Mouse (Mus musculus) brain, adult 2 months (tissue): ENCODE data around the gene Ppp1r9b.
"Not testable (repeated sequence)": the region's sequence is repeated elsewhere in the genome, so short reads cannot be mapped to it uniquely, and the experiment has no call there.

Source experiments
- DNase-seq: peaks from one replicate; pipeline ENCODE4 v3.0.0; 2011; ENCODE audit warnings: low read depth, low spot score

Ppp1r9b gene

DNA sequence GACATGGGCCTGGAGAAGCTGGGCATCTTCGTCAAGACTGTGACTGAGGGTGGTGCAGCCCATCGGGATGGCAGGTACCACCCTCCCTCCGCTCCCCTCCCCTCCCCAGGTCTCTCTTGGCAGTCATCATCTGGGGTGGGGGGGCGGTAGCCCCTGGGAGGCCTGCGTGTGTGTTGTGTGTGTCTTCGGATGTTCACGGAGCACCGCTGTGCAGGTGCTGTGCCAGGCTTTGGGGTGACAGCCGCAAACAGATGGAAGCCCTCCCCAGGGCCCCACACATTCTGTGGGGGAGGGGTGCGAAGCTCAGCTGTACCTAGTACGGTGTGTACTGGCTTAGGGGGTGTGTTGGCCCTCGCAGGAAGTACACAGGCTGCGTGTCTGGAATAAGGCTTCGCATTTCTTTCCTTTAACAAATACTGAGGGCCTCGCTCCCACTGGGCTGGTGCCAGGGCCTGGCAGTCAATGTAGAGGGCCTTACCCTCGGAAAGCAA lies 7.3 kb downstream of the Ppp1r9b start:
- DNase-seq, result peak; percentile 65

DNA sequence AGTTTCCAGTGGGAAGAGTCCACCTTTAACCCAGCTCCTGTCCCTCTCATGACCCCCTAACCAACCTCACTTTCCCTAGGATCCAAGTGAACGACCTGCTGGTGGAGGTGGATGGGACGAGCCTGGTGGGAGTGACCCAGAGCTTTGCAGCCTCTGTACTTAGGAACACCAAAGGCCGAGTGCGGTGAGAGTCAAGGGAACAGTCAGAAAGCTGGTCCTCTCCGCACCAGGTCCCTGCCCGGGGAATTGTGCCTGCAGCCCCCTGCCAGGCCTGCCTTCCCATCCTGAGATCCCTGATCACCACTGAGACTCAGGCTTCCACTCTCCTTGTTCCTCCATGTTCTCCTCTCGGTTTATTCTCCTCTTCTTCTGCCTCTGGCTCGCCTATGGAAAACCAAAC lies 9.3 kb downstream of the Ppp1r9b start:
- no peak for DNase-seq

DNA sequence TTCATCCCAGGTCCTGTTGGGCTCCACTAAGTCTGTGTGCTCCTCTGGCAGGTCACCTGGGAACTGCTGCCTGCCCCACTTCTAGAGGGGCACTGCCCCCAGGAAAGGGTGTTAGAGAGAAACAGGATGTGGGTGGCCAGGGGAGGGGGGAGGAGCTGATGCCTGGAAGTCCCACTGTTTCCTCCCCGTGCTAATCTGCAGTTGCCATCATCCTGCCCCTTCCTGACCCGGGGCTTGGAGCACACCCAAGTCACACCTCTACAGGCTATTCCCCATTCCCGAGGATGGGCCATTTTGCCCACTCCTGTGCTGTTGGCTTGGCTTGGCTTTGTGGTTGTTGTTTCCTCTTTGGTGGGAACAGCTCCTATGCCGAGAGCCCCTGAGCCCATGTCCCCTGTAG lies 9.7 kb downstream of the Ppp1r9b start:
- DNase-seq, result no peak

DNA sequence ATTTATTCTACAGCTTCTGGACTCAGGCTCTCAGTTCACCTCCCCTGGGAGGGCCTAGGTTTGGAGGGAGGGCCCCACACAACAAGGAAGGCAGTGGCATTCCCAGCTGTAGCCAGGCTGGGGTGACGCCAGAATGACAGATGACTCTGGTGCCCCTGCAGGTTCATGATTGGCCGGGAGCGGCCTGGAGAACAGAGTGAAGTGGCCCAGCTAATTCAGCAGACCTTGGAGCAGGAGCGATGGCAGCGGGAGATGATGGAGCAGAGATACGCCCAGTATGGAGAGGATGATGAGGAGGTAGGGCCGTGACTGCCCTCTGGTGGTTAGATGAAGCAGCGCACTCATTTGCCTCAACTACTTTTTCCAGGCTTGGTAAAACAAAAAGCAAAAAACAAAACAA lies 10.2 kb downstream of the Ppp1r9b start:
- DNase-seq, result peak; percentile 97

DNA sequence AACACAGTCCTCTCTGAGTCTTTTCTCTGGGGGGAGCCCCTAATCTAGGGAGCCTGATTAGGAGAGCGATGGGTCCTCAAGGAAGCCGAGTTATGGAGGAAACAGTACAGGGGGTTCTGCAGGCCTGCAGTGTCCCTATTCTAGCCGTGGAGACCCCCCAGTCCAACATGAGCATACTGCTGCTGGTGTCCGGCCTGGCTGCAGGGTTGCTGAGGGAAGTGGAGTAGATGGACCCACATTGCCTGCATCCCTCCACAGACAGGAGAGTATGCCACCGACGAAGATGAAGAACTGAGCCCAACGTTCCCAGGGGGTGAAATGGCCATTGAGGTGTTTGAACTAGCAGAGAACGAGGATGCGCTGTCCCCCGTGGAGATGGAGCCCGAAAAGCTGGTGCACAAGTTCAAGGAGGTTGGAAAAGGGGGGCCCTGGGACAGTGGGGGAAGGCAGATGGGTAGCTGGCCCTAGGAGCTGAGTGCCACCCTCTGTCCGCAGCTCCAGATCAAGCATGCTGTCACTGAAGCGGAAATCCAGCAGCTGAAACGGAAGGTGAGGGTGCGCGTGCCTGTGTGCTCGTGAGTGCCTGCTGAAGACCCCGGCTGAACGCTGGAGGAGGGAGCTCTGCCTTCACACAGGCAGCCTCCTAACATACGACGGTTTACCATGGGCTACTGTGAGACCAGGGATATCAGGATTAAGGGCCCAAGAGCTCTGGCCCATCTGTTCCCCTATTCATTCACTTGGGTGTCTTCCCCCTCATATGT lies 10.9 kb downstream of the Ppp1r9b start:
- DNase-seq, result no peak

DNA sequence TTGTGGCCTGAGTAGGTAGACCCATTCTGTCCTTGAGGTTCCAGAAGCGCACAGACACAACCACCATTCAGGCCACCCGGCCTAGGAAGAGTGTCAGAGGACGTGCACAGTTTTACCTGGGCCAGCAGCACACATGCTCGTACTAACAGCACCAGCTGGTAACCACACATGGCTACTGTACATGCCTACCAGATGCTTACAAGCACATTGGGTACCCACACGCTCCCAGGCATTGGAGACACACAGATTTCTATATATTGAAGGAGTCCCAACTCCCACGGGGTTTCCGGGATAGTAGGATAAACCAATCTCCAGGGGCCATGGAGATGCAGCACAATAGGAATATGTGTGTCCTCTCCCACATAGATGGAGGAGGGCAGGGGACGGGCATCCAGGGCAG lies 11.9 kb downstream of the Ppp1r9b start:
- peak; percentile 69 for DNase-seq

DNA sequence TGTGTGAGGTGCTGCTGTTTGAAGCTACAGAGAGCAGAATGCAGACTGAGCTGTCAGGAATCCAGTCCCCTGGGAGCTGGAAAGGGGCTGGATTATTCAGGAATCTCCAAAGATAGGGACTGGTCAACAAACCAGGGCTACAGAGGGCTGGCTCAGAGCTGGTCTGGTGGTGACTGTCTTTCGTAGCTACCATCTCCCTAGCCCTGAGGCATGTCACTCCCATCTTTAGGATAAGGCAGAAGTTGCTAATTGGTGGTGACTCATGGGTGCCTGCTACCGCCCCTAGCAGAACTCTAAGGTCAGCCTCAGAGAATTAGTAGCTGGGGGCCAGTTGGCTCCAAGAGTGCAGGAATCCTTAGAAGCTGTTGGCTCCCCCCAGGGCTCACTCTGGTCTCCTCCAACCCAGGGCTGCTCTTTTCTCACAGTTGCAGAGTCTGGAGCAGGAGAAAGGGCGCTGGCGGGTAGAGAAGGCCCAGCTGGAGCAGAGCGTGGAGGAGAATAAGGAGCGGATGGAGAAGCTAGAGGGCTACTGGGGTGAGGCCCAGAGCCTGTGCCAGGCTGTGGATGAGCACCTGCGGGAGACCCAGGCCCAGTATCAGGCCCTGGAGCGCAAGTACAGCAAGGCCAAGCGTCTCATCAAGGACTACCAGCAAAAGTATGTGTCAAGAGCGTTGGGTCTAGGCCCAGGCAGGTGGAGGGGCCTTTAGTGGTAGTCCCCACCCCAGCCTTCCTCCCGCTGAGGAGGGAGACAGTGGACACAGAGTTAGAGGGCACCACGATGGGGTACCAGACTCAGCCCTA lies 13.5 kb downstream of the Ppp1r9b start:
- DNase-seq, result no peak

DNA sequence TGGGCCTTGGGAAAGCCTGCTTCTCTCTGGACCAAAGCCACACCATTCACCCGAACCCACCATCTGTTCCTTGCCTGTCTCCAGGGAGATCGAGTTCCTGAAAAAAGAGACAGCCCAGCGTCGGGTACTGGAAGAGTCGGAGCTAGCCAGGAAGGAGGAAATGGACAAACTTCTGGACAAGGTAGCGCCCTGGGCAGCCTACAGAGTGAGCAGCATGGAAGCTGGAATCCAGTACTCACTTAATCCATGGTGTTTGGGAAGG lies 14.0 kb downstream of the Ppp1r9b start:
- peak; percentile 66 for DNase-seq

DNA sequence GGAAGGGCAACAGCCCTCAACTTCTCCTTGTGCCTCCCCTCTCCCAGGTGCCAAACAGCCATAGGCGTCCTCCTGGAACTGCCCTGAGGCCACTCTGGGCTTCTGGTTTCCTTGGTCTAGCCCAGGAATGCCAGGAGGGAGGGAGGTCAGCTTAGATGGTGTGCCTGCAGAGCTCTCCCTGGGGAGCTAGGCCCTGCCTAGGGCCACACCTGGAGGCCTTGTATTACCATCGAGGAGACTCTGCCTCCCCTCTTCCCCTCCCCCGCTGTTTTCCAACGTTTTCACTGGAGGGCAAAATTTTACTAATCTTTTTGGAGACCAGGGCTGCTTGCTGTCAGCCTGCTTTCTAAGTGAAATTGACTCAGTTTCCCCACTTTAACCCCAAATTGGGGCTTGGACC lies 15.2 kb downstream of the Ppp1r9b start:
- no peak for DNase-seq

DNA sequence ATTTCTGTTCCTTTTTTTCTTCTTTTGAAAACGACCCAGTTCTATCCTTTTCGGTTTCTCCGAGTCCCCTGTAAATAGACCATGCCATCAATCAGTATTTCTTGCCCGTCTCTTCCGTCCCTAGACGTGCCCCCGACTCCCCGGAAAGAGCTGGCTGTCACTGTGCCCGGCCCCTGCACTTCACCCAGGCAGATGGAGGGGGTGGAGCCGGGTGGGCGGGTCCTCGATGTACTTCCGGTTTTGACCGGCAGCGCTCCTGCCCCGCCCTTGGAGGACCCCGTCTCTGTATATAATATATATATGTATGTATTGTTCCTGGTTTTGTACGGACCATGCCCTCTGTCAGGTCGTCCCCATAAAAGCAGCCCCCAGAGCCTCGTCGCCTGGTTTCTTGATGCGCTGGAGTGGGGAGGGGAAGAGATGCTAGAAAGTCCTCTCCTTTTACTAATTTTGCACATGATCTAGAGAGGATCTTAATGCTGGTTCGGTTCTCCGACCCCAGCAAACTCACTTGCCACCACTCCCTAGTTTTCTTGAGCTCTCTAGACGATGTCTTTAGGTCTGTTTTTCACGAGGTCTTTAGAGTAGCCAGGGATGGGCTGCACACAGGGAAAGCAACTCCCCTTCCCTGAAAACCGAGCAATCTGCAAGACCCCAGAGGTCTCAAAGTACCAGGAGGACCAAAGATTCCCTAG lies 15.8 kb downstream of the Ppp1r9b start:
- peak; percentile 83 for DNase-seq

DNA sequence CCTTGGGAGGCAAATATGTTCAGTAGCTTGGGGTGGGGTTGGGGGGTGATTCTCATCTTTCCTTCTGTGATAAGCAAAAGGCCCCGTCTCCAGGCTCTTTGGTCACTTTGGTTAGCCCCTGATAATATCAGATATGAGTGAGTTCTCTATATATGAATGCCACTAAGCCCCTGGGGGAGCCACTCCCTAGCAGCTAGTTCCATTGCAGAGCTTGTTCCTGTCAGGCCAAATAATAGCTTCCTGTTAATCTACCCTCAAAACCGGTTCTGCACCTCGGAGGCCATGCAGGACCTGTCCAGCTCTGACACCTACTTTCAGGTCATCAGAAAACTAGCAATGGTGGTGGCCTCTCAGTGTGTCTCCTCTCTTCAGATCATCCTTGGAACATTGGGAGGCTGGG lies 16.6 kb downstream of the Ppp1r9b start:
- DNase-seq, result no peak

DNA sequence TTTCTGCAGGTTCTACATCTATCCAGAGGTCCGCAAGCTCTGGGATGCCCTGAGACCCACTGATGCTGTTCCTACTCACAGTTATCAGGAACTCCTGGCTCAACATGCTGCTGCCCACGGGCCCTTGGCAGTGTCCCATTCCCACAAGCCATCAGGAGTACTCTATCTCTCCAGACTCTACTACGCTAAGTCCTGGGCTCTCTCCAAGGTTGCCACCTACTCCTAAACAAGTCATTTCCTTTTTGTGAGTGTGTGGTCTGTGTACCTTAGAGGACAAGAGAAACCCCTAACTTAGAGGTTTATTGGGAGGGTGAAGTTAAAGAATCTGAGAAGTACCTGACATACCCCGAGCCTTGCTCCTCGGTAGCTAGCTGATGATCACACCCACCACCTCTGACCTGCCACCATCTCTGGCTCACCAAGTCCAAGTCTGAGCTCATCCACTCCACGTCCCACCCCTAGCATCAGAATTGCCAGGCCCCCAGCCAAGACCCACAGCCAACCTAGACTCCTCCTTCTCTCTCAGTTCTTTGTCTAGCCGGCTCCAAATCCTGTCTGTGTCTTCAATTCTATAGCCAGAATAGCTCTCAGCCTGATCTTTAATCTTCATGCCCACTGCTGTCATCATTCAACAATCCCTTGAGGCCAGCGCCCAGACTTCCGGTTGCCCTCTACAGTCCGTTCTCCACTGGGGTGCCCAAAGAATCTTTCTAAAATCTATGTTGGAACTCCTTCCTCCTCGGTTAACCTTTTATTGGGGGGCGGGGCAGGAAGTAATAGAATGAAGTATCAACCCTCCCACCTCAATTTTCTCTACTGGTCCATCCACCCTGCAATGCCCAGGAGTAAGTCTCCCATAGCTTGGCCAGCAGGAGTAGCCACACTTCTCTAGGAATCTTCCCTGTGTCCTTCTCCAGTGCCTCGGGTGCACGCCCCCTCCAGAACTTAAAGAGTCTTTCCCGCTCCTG lies 18.1 kb downstream of the Ppp1r9b start:
- DNase-seq, result no peak

DNA sequence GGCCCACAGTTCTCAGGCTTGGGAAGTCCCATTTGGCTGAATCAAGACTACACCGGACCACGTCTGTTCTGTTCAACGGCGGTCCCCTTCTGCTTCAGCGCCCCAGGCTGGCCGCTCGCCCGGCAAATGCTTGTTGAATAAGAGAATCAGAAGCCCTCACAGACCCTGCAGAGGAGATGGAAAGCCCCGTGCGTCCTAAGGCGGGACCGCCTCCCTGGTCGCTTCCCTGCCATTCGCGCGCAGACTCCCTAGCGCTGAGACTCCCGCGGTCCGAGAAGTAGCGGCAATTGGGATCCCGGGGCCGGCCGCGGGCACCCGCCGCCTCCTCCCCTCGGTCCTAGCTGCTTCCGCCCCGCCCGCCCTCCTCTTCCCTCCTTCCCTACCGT lies 18.8 kb downstream of the Ppp1r9b start, which contains the start of gene Samd14:
Gene Samd14, plus strand, starts transcription at position 251 of the 386 bp plus-strand sequence.
- DNase-seq, result peak; percentile 82

DNA sequence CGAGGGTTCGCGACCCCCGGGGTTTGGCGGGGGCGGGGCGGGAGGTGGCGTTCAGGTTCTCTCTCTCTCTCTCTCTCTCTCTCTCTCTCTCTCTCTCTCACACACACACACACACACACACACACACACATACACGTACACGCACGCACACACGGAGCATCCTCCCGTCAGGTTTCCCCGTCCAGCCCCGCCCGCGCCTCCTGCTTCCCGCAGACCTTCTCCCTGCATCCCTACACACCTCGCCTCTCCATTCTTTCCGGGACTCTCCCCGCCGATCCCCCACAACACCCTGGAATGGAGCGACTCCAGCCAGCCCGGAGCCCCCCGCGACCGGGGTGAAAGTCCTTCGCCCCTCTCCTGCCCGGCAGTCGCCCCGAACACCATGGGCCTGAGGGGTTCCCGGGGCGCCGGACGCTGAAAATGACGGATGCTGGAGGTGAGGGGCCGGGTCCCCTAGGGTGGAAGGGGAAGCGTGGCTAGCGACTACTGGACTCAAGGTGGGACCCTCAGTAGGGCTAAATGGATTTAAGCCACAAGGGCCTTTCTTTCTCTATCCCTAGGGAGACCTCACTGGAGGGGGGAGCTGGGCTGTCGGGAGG lies 19.4 kb downstream of the Ppp1r9b start:
- DNase-seq, result peak; percentile 86

DNA sequence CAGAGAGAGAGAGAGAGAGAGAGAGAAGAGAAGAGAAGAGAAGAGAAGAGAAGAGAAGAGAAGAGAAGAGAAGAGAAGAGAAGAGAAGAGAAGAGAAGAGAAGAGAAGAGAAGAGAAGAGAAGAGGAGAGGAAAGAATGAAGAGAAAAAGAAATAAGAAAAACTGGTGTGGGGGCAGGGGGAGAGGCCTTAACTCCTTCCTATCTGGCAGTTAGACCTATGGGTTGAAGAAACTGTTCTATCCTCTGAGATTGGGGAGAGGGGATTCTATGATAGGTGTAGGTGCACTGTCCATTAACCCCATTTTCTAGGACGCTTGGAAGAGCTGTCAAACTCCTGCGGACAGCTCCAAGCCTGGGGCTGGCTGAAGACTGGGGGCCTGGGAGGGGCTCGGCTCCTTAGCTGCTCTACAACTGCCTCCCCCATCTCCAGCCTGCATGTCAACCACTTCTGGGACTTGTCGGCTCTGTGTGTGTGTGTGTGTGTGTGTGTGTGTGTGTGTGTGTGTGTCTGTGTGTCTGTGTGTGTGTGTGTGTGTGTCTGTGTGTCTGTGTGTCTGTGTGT lies 20.1 kb downstream of the Ppp1r9b start:
- not testable (repeated sequence) for DNase-seq

DNA sequence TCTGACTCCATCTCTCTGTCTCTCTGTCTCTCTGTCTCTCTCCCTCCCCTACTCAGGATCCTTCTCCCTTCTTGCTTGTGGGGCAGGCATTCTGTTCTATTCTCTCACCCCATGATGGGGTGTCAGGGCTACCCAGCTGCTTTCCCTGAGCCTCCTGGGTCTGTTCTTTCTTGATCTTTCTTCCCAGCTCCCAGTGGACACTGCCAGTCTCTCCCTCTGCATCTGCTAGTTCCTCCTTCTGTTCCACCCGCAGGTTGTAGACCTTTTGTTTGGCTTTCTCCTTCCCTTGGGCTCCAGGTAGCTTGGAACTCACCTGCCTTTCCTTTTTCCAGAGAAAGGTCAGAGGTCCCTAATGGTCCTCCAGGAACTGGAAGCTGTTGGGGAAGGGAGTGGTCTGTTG lies 20.6 kb downstream of the Ppp1r9b start:
- no peak for DNase-seq

DNA sequence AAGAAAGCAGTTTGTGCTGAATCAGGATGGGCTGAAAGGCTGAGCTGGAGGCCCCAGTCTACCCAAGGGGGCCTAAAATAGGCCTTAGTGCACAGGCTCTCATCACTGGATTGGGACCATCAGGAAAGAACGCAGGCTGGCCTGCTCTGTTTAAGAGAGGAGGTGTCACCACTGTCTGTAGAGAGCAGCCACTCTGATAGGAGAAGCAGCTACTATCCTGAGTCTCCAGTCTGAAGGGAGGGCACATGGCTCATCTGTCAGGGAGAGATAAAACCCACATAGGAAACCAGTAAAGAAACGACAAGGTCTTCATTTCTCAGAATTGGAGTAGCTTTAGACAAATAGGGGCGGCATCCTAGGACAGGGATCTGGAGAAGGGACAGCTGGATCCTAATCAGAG lies 21.2 kb downstream of the Ppp1r9b start:
- DNase-seq, result no peak

DNA sequence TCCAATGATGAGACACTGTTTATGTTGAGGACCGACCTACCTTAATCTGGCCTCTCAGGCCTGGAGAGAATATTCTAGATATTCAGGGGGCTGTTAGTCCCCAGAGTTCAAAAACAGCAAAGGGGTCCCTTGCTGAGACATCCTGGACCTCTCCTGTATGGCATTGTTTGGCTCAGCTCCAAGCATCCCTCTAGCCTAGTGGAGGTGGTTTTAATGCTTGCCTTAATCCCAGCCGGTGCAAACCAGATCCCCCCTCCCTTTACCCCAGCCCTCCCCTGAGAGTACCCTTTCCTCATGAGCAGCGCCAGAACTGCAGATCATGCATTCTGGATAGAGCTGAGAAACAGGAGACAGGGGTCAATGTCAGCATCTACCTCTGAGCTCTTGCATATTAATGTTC lies 21.7 kb downstream of the Ppp1r9b start:
- DNase-seq, result no peak

DNA sequence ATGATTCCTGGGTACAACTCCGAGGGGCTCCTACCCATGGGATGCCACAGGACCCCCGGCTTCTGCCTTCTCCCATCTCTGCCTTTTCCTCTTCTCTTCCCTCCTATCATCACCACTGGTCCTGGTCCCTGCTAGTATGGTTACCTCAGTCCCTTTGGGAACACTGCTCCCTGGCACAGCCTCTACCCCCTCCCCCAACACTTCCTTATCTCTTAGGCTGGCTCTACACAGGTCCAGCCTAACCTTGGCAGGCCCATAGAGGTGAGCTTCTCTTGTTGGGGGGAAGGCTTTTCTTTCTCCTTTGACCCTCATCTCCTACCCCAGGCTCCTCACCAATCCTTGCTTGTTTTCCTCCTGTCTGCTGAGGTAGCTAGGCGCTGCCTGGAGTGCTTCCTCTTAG lies 24.6 kb downstream of the Ppp1r9b start:
- DNase-seq, result no peak

DNA sequence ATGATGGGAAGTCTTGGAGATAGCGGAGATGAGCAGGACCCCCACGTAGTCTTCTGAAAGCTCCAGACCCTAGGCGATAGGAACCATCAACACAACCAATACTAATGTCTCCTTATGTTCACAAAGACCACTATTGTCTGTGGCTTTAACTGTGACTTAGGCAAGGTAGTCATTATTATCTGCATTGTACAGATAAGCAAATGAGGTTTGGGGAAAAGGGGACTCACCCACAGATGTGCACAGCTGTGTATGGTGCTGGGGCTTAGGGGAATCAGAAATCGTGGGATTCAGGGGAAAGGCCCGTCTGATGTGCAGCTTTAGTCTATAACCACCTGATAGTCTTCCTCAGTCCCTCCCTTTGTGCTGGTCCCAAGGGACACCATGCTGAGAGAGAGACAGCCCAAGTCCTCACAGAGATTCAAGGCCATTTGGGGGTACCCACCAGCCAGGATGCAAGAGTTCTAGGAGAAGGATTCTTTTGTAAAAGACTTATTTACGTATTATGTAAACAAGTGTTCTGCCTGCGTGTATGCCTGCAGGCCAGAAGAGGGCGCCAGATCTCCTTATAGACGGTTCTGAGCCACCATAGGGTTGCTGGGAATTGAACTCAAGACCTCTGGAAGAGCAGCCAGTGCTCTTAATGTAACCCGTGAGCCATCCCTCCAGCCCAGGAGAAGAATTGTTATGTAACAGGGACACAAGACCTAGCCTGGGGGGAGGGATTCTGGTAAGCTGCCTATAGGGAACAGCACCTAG lies 31.6 kb downstream of the Ppp1r9b start:
- no peak for DNase-seq
